Mouse (Mus musculus) erythroid progenitor cell, adult 5-6 weeks (primary cell): ENCODE data around the gene Olfr726. TPM values are rescaled to one million over a fixed set of nuclear protein-coding genes. Genes with fewer than 3 reads are reported as not detected.

Experiments used
- ATAC-seq: replicated peaks from 2 replicates; pipeline ENCODE4 v1.8.0; 2016; ENCODE audit warnings: moderate number of reproducible peaks, mild to moderate bottlenecking, moderate TSS enrichment, inconsistent platforms; ENCODE audit not compliant: poor library complexity, low FRiP score, severe bottlenecking
- total RNA-seq, 2 experiments: library from RNA; stranded (forward) in 1 of 2; stranded (reverse) in 1 of 2; fragments of 150-400 nt in 1 of 2; fragments of 186-747, 209-891 nt in 1 of 2; gene quantifications; 2 replicates each; pipeline versions ENCODE4 v1.2.3 to v1.2.4; 2015 to 2017; ENCODE audit warnings: low replicate concordance in 2 of 2

Olfr726 gene
- total RNA-seq (2015; ENCODE audit: low replicate concordance) (not detected in 2 replicates), total RNA-seq (2017; ENCODE audit: low replicate concordance) (not detected in 2 replicates)

DNA sequence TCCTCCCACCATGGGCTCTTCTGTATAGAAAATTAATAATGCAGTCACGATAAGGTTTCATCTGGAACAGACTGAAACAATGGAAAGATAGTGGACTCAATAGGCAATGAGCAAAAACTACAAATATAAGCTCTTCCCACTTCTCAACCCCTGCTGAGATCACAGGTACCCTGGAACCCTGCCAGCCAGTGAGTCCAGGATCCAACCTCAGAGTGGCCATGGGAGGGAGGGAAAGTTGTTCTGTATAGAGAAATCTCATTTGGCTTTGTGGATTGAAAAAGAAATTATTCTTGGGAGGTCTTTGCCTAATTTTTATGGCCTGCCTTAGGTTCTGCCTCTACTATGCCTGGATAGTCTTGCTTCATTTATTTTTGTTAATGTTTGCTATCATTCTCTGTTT, at the start of gene Olfr726:
Gene Olfr726, minus strand, starts transcription at position 101 of the 400 bp plus-strand sequence.
- no peak for ATAC-seq

DNA sequence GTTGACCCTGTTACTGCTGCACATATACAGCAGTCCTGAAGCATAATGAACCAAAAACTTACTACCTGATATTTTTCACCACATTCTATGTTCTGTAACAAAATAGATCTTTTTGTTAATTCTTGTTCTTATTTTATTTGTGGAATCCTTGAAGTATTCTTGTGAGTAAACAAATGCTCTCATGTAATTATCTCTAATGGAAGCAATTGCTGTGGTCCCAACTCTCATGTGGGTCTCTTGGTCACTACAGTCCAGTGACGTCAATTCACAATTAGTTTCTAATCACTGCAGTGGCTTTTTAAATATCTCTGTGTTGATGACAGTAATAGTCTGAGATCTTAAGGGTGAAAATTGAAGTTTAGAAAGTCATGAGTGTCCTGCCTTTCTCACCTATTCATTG, 32.1 kb upstream of the Olfr726 start, which contains the start of gene Olfr727:
Gene Olfr727, plus strand, starts transcription at position 301 of the 400 bp plus-strand sequence.
- no peak for ATAC-seq

DNA sequence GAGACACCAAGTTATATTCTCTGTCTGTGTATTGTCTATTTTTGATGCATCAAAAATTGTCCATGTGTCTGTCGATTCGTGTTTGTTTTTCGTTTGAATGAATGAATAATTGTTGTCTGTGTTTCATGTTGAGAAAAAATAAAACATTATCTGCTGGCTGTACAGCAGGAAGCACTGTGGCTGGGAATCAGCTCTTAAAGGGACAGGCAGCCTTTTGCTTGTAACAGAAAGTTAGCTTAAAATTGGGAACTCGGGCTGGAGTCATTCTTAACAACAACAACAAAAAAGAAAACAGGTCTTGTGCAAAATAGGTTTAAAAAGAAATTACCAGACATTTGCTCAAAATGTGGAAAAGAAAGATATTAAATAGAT, 28.0 kb downstream of the Olfr726 start:
- ATAC-seq, result no peak

DNA sequence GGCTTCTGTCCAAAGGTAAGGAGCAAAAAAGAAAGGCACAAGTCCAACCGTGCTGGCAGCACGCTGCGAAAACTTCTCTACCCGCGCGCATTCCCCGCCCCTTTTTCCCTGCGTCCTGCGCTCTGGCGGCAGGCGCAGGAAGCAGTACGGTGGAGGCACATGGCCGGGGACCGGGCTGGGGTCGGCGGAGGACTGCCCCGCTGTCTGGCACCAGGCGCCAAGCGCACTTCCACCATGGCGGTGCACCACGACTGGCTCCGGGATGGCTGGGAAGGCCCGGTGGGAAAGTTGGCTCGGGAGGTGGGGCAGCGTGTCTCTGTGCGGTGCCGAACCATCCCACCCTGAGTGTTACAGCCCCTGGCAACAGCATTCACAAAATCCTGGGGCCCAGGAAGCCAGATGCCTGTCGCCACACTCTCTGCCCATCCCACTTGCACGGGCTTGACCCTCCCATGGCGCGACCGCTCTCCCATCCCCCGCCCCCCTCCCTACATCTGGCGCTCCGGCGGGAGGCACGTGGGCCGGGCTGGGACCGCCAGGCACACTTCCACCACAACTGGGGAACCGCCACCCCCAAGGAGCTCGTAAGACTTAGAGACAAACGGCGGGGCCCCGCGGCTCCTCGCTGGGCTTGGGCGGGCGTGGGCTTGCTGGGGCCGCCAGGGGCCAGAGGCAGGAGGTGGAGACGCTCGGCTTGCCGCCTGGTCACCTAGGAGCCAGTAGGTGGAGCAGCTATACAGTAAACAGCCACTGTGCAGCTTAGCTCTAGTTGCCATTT, 28.6 kb downstream of the Olfr726 start:
- peak; percentile 54 for ATAC-seq

DNA sequence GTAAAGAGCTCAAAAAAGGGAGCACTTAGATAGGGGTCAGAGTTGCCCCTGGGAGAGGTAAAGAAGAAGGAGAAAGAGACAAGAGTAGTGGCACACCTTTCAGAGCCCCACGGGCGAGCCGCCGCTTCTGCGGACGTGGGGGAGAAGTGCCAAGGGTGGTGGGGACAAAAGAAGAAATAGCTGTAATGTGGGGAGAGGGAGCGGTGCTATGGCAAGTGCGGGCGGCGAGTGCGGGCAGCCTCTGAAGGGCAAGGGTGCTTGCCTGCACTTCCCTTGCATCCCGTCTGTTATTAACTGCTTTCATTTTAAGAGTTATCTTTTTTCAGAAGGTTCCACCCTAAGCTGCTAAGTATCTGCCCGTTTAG, 29.2 kb downstream of the Olfr726 start:
- no peak for ATAC-seq

DNA sequence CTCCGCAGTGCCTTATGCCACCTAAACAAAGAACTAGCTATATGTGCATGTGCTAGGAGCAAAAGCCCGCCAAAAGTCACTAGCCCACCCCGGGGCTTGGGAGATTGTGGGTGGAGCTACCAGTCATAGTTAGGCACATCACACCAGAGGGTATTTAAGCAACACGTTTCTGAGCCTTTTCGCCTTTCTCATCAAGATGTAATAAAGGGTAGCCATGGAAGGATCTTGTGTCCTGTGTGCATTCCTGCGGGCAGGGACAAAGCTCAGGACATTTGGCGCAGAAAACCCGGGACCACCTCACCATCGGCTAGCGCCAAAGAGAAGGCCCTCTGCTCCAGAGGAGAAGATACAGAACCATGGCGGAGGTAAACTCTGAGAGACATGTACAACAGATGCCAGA, 29.6 kb downstream of the Olfr726 start:
- ATAC-seq, result no peak

DNA sequence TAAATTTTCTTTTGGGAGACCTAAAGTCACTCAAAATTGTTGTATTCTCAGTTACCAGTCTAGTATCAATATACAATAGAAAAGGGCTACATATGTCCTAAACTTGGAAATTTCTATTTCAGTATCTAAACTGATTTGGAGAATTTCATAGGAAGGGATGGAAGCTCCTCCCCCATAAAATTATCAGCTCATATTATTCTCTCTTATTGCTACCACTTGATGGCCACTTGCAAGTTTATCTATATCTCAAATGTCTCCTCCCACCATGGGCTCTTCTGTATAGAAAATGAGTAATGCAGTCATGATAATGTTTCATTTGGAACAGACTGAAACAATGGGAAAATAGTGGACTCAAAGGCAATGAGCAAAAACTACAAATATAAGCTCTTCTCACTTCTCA, 50.5 kb downstream of the Olfr726 start, which contains the start of gene Olfr725:
Gene Olfr725, minus strand, starts transcription at position 101 of the 400 bp plus-strand sequence.
- ATAC-seq, result no peak

Other genes starting within 250 kb of the Olfr726 start
- not detected in 2 replicates for gene Olfr722, start 189.0 kb downstream of the Olfr726 start, total RNA-seq (2015; ENCODE audit: low replicate concordance)
- gene Olfr722, start 189.0 kb downstream of the Olfr726 start, total RNA-seq (2017; ENCODE audit: low replicate concordance), result not detected in 2 replicates
- not detected in 2 replicates for gene Olfr723, start 159.2 kb downstream of the Olfr726 start, total RNA-seq (2015; ENCODE audit: low replicate concordance)
- gene Olfr723, start 159.2 kb downstream of the Olfr726 start, total RNA-seq (2017; ENCODE audit: low replicate concordance), result not detected in 2 replicates
- gene Olfr724, start 127.7 kb downstream of the Olfr726 start, total RNA-seq (2015; ENCODE audit: low replicate concordance), result not detected in 2 replicates
- gene Olfr724, start 127.7 kb downstream of the Olfr726 start, total RNA-seq (2017; ENCODE audit: low replicate concordance), result not detected in 2 replicates
- not detected in 2 replicates for gene Olfr725, start 50.6 kb downstream of the Olfr726 start, total RNA-seq (2015; ENCODE audit: low replicate concordance)
- gene Olfr725, start 50.6 kb downstream of the Olfr726 start, total RNA-seq (2017; ENCODE audit: low replicate concordance), result not detected in 2 replicates
- gene Olfr727, start 32.2 kb upstream of the Olfr726 start, total RNA-seq (2015; ENCODE audit: low replicate concordance), result not detected in 2 replicates
- not detected in 2 replicates for gene Olfr727, start 32.2 kb upstream of the Olfr726 start, total RNA-seq (2017; ENCODE audit: low replicate concordance)
- gene Olfr728, start 51.7 kb upstream of the Olfr726 start, total RNA-seq (2015; ENCODE audit: low replicate concordance), result not detected in 2 replicates
- gene Olfr728, start 51.7 kb upstream of the Olfr726 start, total RNA-seq (2017; ENCODE audit: low replicate concordance), result not detected in 2 replicates
- not detected in 2 replicates for gene Olfr729, start 62.0 kb upstream of the Olfr726 start, total RNA-seq (2015; ENCODE audit: low replicate concordance)
- not detected in 2 replicates for gene Olfr729, start 62.0 kb upstream of the Olfr726 start, total RNA-seq (2017; ENCODE audit: low replicate concordance)
- not detected in 2 replicates for gene Olfr730, start 97.2 kb upstream of the Olfr726 start, total RNA-seq (2015; ENCODE audit: low replicate concordance)
- gene Olfr730, start 97.2 kb upstream of the Olfr726 start, total RNA-seq (2017; ENCODE audit: low replicate concordance), result not detected in 2 replicates
- gene Olfr731, start 150.9 kb upstream of the Olfr726 start, total RNA-seq (2015; ENCODE audit: low replicate concordance), result not detected in 2 replicates
- gene Olfr731, start 150.9 kb upstream of the Olfr726 start, total RNA-seq (2017; ENCODE audit: low replicate concordance), result not detected in 2 replicates
- gene Olfr732, start 193.3 kb upstream of the Olfr726 start, total RNA-seq (2015; ENCODE audit: low replicate concordance), result not detected in 2 replicates
- gene Olfr732, start 193.3 kb upstream of the Olfr726 start, total RNA-seq (2017; ENCODE audit: low replicate concordance), result not detected in 2 replicates
- not detected in 2 replicates for gene Olfr733, start 210.6 kb upstream of the Olfr726 start, total RNA-seq (2015; ENCODE audit: low replicate concordance)
- 0.26 TPM in 1 of 2 replicates, not detected in the other for gene Olfr733, start 210.6 kb upstream of the Olfr726 start, total RNA-seq (2017; ENCODE audit: low replicate concordance)
- not detected in 2 replicates for gene Olfr734, start 235.8 kb upstream of the Olfr726 start, total RNA-seq (2015; ENCODE audit: low replicate concordance)
- not detected in 2 replicates for gene Olfr734, start 235.8 kb upstream of the Olfr726 start, total RNA-seq (2017; ENCODE audit: low replicate concordance)